Mouse (Mus musculus) forebrain, embryonic 12.5 days (tissue): ENCODE measurements around the gene Spock1. TPM values are rescaled to one million over a fixed set of nuclear protein-coding genes. Genes with fewer than 3 reads are reported as not detected.
A peak's percentile ranks its signal among the peaks of the same experiment; 100 is the strongest.
"Not testable (repeated sequence)": the region's sequence is repeated elsewhere in the genome, so short reads cannot be mapped to it uniquely, and the experiment has no call there.

ENCODE experiments used
- ATAC-seq: fragments of 200-750 bp; cut with Nextera tagmentation; 2 replicates; pipeline ENCODE4 v1.8.0; 2017; ENCODE audit warnings: moderate TSS enrichment; ENCODE audit not compliant: low FRiP score
- H3K27ac ChIP-seq: fragments of 300-500 bp; sonication (generic); 2 replicates; pipeline ENCODE4 v1.5.1; 2016; ENCODE audit warnings: mild to moderate bottlenecking
- H3K27me3 ChIP-seq: fragments of 300-500 bp; sonication (generic); 2 replicates; pipeline ENCODE4 v1.6.1; 2016; ENCODE audit warnings: mild to moderate bottlenecking
- H3K36me3 ChIP-seq: fragments of 300-500 bp; sonication (generic); replicated peaks from 2 replicates; pipeline ENCODE4 v1.6.1; 2016; ENCODE audit warnings: mild to moderate bottlenecking
- H3K4me1 ChIP-seq: fragments of 300-500 bp; sonication (generic); 2 replicates; pipeline ENCODE4 v1.6.1; 2016
- H3K4me2 ChIP-seq: fragments of 300-500 bp; sonication (generic); 2 replicates; pipeline ENCODE4 v1.6.1; 2016; ENCODE audit warnings: mild to moderate bottlenecking, moderate library complexity
- H3K4me3 ChIP-seq: fragments of 300-500 bp; sonication (generic); replicated peaks from 2 replicates; pipeline ENCODE4 v1.5.1; 2016; ENCODE audit warnings: mild to moderate bottlenecking
- H3K9ac ChIP-seq: fragments of 300-500 bp; sonication (generic); 2 replicates; pipeline ENCODE4 v1.6.1; 2016; ENCODE audit warnings: mild to moderate bottlenecking
- H3K9me3 ChIP-seq: fragments of 300-500 bp; sonication (generic); 2 replicates; pipeline ENCODE4 v1.6.1; 2016
- WGBS: fragments of 180-500 bp; shearing (Covaris S2); methylation state at CpG from one replicate; pipeline ENCODE4 v1.1.7; 2016; 5-methylcytosine and 5-hydroxymethylcytosine counted together
- polyA plus RNA-seq: library from polyadenylated mRNA; unstranded; fragments of >200 nt; fragmentation: Nextera tagmentation; extraction: Ambion mirVana; gene quantifications from 2 replicates; pipeline ENCODE4 v1.2.1, GENCODE M21; 2016

The Spock1 gene
- polyA plus RNA-seq, 1 experiment from 2014 or later, result 9.5 TPM

DNA sequence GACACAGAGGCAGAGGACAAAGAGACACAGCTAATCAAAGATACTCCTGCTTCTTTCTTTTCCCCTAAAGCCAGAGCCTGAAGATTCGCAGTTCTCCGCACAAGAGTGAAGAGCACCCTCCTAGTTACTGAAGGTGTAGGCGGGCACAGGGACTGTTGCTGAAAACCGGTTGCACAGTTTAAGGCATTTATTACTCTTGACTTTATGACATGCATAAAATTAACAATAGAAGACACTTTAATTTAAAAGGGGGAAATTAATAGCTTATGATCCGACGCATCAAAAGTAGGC is 312.4 kb downstream of the Spock1 start:
- Histone ChIP-seq H3K27me3 (peaks cover 43% of the 10 kb centered on the region), H3K36me3 (no peaks in the 10 kb centered on the region), H3K9ac (no peak overlapping the region), H3K27ac (peak overlapping the region; percentile 85), H3K4me3 (no peak overlapping the region), H3K9me3 (no peaks in the 10 kb centered on the region), H3K4me1 (peaks cover 21% of the 10 kb centered on the region), H3K4me2 (peak overlapping the region; percentile 32)
- ATAC-seq, result no peak
- WGBS, result 79% methylated on average over 6 of the region's 6 CpGs

DNA sequence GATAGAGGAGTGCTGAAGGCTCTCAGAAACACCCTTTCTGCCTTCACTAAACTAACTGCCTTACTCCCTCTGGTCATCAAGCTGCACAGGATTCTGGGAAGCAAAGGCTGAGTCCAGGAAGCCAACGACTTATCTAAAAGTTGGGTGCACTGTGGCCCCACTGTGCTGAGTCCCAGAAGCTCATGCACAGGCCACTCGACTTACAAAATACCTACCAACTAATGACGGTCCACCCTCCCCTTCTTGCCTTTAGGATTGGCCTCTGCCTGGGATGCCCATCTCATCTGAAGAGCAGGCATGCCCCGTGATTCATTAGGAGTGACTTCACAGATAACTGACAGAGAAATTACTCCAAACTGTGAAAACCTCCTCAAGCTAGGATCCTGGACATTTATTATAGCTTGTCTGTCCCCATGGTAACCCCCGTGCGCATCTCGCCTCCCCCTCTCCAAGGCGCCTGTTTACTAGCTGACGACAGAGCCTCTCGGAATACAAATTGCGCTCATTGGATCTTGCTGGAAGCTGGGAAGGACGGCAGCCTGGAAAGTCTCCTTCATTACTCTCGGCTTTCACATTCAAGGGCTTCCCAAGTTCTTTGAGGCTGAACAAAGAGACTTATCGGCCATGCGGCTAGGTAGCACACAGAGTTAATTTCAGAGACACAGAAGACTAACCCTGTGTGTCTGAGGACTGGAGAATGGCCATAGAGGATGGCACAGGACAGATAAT is 312.9 kb downstream of the Spock1 start:
- 31% methylated on average over 15 of the region's 15 CpGs for WGBS
- ATAC-seq, result peak; percentile 91

DNA sequence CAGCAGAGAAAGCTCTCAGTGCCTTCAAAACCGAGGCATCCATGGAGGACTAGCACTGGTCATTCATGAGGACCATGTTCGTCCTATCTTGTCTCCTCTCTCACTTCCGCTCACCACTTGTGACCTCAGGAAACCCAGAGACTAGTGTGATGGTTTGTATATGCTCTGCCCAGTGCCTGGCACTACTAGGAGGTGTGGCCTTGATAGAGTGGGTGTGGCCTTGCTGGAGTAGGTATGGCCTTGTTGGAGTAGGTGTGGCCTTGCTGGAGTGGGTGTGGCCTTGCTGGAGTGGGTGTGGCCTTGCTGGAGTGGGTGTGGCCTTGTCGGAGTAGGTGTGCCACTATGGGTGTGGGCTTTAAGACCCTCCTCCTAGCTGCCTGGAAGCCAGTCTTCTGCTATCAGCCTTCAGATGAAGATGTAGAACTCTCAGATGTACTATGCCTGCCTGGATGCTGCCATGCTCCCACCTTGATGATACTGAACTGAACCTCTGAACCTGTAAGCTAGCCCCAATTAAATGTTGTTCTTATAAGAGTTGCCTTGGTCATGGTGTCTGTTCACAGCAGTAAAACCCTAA is 318.7 kb downstream of the Spock1 start:
- Histone ChIP-seq H3K4me1 (peaks cover 16% of the 10 kb centered on the region), H3K27ac (0 out of 2 replicates have a peak overlapping the region, but pooled peaks have one; percentile 36)
- H3K9me3 ChIP-seq, H3K4me2 ChIP-seq, H3K4me3 ChIP-seq, H3K27me3 ChIP-seq, H3K36me3 ChIP-seq, H3K9ac ChIP-seq, ATAC-seq: not testable (repeated sequence)
- 90% methylated on average over 4 of the region's 4 CpGs for WGBS

More for the DNA sequence above, 312.9 kb downstream of the Spock1 start:
- no peak overlapping the region for H3K9ac ChIP-seq
- H3K27ac ChIP-seq, result peak overlapping the region; percentile 85
- H3K9me3 ChIP-seq, result no peaks in the 10 kb centered on the region
- peak overlapping the region; percentile 32 for H3K4me2 ChIP-seq
- H3K4me3 ChIP-seq, result no peak overlapping the region
- H3K4me1 ChIP-seq, result peaks cover 19% of the 10 kb centered on the region
- H3K27me3 ChIP-seq, result peaks cover 38% of the 10 kb centered on the region
- H3K36me3 ChIP-seq, result no peaks in the 10 kb centered on the region

DNA sequence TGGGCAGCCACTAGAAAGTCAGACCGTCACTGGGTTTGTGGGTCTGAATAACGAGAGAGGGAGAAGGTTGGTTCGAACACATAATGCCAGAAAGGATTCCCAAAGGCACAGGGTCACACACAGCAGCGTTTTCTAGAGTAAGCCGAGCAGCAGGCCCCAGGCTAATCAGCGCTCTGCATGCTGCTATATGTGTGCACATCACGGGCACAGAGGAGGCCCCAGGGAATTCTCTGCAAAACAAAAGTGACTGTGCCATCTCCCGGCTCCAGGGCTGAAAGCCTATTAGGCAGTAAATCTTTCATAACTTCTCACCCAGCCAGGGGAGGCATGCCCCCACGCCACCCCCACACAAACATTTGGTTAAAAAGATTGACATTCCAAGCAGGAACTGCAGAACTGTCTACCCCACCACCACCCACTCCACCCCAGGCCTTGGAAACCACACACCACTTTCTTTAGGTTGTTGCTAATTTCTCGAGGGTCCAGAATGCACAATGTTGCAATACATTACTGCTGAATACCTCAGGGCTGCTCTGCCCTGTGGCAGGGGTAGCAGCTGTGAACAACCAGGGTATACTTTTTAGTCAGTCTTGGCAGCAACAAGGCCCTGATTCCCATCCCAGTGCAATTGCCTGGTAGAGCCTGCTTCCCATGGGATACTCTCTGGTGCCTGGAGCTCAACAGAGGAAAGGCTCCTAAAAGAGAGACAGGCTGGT is 319.4 kb downstream of the Spock1 start:
- Histone ChIP-seq H3K36me3 (no peaks in the 10 kb centered on the region), H3K4me1 (peaks cover 13% of the 10 kb centered on the region), H3K4me3 (no peak overlapping the region), H3K27me3 (peaks cover 9% of the 10 kb centered on the region; the same call in 1 of the 2 replicates), H3K9me3 (no peaks in the 10 kb centered on the region), H3K27ac (peak overlapping the region; percentile 36; the same call in 1 of the 2 replicates), H3K4me2 (no peak overlapping the region), H3K9ac (no peak overlapping the region)
- no peak for ATAC-seq
- WGBS, result 26% methylated on average over 10 of the region's 10 CpGs

DNA sequence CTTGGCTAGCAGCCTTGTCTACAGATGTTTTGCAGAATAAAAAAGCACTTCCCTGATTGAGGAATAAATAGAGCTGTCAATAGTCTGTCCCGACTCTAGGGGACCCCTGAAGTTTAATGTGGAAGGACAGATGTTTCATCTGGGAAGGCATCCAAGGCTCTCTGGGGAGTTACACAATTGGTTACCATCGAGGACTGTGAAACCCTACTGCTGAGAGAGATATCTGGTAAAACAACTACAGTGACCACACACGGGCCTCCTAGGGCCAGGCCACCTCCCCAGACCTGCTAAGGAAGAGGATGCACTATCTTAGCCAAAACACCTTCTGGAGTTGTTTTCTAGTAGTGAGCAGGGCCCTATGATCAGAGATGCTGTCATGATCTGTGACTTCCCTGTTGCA is 323.0 kb downstream of the Spock1 start:
- H3K9ac ChIP-seq, result no peak overlapping the region
- H3K36me3 ChIP-seq, result no peaks in the 10 kb centered on the region
- 73% methylated on average over 3 of the region's 3 CpGs for WGBS
- H3K9me3 ChIP-seq, result no peaks in the 10 kb centered on the region
- H3K4me3 ChIP-seq, result no peak overlapping the region
- H3K27me3 ChIP-seq, result 0 out of 2 replicates have a peak, but pooled peaks cover 5% of the 10 kb centered on the region
- no peak overlapping the region for H3K27ac ChIP-seq
- peaks cover 16% of the 10 kb centered on the region for H3K4me1 ChIP-seq
- no peak for ATAC-seq
- no peak overlapping the region for H3K4me2 ChIP-seq

DNA sequence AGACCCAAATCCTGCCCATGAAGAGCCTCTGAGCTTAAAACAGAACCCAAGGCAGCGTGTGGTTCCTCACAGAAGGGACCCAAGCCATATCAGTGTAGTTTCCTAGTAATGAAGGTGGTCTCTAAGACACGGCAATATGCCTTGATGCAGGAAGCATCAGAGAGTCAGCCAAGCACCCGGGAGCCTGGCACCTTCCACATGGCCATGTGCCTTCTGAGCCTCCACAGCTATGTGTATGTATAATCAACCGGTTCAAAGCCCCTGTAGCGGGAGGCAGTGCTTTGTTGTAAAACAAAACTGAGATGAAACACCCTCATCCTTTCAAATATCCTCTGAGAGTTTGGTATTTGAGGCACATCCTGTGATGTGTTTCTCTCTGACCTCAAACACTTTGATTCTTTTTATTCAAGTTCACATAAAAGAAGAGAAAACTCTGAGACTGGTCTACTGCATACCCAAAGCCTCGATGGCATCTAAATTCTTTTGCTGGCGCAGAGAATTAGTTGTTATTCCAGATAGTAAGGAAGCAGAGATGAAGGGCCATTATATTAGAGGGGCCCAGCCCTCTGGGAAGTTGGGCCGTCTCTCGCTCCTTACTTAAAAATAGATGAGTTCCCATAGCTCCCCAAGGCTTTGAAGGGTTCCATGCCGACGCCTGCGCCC is 325.7 kb downstream of the Spock1 start:
- Histone ChIP-seq H3K4me3 (no peak overlapping the region), H3K36me3 (no peaks in the 10 kb centered on the region), H3K4me1 (peaks cover 3% of the 10 kb centered on the region; the same call in 1 of the 2 replicates), H3K4me2 (no peak overlapping the region), H3K9me3 (no peaks in the 10 kb centered on the region), H3K9ac (no peak overlapping the region), H3K27ac (no peak overlapping the region), H3K27me3 (0 out of 2 replicates have a peak, but pooled peaks cover 2% of the 10 kb centered on the region)
- no peak for ATAC-seq
- WGBS, result 75% methylated on average over 12 of the region's 12 CpGs

DNA sequence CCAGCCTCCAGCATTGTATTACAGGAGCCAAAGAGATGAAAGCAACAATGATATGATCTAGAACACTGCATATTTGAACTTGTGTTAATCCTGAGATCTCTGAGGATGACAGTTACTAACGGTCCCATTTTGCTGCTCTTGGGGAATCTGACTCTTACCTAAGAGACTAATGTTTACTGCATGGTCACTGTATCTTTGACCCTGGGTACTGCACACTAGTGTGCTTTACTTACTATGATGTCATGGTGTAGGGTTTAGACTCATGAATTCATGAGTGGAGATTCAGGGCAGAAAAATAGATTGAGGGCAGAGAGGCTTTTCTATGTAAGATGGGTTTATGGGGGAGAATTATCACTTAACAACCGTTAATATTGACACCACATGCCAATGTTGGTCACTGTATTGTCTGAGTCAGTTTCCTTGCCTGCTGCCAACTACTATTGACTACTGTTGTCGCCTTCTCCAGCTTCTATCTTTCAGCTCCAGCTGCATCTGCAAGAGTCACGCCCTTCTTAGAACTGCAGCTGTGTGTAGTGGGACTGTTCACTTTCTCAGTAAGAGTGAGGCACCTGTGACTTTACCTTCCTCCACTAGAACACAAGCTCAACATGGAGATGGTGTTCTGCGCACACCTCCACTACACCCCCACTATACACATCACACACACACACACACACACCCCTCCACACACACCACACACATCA is 330.4 kb downstream of the Spock1 start:
- Histone ChIP-seq H3K4me2 (no peak overlapping the region), H3K9ac (no peak overlapping the region), H3K4me3 (no peak overlapping the region), H3K9me3 (no peaks in the 10 kb centered on the region), H3K27ac (no peak overlapping the region), H3K4me1 (no peaks in the 10 kb centered on the region; the same call in 1 of the 2 replicates), H3K27me3 (no peaks in the 10 kb centered on the region), H3K36me3 (no peaks in the 10 kb centered on the region)
- WGBS, result 89% methylated on average over 5 of the region's 5 CpGs
- ATAC-seq, result no peak

DNA sequence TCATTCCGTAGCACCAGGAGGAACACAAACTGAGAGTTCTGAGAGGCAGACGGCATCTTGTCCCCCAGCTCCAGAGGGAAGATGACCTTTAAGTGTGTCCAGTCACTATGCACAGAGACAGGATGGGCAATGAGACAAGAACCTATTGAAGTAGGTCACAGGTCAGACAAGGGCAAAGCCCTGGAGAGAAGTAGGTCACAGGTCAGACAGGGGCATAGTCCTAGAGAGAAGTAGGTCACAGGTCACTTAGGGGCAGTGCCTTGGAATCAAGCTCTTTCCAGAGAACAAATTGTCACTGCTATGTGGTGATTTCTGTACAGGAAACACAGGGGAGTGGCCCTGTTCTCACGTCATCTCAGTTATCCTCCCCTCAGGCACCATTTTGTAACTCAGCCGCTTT is 334.6 kb downstream of the Spock1 start:
- H3K9me3 ChIP-seq, result no peaks in the 10 kb centered on the region
- H3K4me2 ChIP-seq, result no peak overlapping the region
- H3K4me3 ChIP-seq, result no peak overlapping the region
- no peaks in the 10 kb centered on the region for H3K27me3 ChIP-seq
- no peaks in the 10 kb centered on the region for H3K4me1 ChIP-seq
- 63% methylated on average over 4 of the region's 4 CpGs for WGBS
- no peak overlapping the region for H3K9ac ChIP-seq
- no peak overlapping the region for H3K27ac ChIP-seq
- no peaks in the 10 kb centered on the region for H3K36me3 ChIP-seq
- no peak for ATAC-seq

DNA sequence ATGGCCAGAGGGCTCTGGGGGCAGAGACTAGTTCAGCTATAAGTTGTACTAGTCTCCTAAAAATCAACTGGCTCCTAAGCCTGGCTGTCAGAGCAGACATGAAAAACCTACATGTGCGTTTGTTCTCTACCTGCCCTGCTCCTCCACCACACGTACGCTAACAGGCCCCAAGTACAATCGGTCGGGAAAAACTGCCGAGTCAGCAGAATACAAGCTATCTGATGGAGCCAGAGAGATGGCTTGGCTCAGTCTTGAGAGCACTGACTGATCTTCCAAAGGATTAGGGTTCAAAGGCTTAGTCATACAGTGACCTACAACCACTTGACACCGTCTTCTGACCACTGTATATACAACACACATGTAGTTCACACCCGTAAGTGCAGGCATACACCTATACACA is 339.7 kb downstream of the Spock1 start:
- Histone ChIP-seq H3K9ac (no peak overlapping the region), H3K36me3 (no peaks in the 10 kb centered on the region), H3K4me2 (no peak overlapping the region), H3K27me3 (no peaks in the 10 kb centered on the region), H3K4me1 (0 out of 2 replicates have a peak, but pooled peaks cover 5% of the 10 kb centered on the region), H3K9me3 (no peaks in the 10 kb centered on the region), H3K4me3 (no peak overlapping the region), H3K27ac (no peak overlapping the region)
- no peak for ATAC-seq
- 92% methylated on average over 8 of the region's 8 CpGs for WGBS

DNA sequence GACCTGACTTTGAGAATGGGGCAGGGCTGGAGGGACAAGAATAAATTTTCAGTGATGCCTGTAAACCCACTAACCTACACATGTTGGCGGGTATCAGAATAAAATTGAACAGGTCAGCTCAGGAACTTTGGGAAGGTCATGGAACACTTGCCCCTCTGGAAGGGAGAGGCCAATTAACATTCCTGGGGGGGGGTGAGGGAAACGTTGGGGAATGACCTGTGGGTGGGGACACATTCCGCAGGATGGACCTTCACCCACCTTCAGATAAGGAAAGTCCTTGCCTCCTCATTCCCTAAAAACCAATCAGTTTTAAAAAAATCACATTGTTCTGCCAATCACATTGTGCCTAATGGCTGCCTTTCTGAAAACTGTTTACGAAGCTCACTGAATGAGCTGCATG is 352.9 kb downstream of the Spock1 start:
- ATAC-seq, result no peak
- 63% methylated on average over 4 of the region's 4 CpGs for WGBS
- no peaks in the 10 kb centered on the region for H3K9me3 ChIP-seq
- no peak overlapping the region for H3K9ac ChIP-seq
- H3K4me1 ChIP-seq, result no peaks in the 10 kb centered on the region
- H3K27ac ChIP-seq, result no peak overlapping the region
- H3K27me3 ChIP-seq, result no peaks in the 10 kb centered on the region
- no peaks in the 10 kb centered on the region for H3K36me3 ChIP-seq
- H3K4me2 ChIP-seq, result no peak overlapping the region
- no peak overlapping the region for H3K4me3 ChIP-seq

DNA sequence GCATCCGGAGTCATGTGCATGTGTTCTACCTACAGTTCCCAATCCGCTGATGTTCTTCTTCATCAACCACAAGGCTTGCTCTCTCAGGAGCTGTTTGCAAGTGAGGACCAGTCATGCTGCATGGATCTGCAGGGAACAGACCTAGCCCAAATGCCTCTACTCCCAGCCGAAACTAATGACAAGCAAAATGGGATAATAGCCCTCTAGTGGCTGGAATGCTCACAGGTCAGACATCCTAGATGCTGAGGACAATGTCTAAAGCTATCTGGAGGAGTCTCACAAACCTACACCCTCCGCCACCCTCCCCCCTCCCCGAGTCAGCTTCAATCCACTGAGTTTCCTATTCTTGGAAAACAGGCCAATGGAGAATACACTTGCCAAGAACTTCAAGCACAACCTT is 358.4 kb downstream of the Spock1 start:
- Histone ChIP-seq H3K9ac (no peak overlapping the region), H3K4me2 (no peak overlapping the region), H3K4me3 (no peak overlapping the region), H3K36me3 (no peaks in the 10 kb centered on the region), H3K27me3 (no peaks in the 10 kb centered on the region), H3K9me3 (no peaks in the 10 kb centered on the region), H3K27ac (no peak overlapping the region), H3K4me1 (0 out of 2 replicates have a peak, but pooled peaks cover 3% of the 10 kb centered on the region)
- ATAC-seq, result no peak
- 19% methylated on average over 5 of the region's 5 CpGs for WGBS
